Mouse (Mus musculus): ENCODE data around the gene Creb5. TPM values are rescaled to one million over a fixed set of nuclear protein-coding genes. Genes with fewer than 3 reads are reported as not detected.

The Creb5 gene
- polyA plus RNA-seq, 1 experiment from 2014 or later: 2.8 TPM

DNA sequence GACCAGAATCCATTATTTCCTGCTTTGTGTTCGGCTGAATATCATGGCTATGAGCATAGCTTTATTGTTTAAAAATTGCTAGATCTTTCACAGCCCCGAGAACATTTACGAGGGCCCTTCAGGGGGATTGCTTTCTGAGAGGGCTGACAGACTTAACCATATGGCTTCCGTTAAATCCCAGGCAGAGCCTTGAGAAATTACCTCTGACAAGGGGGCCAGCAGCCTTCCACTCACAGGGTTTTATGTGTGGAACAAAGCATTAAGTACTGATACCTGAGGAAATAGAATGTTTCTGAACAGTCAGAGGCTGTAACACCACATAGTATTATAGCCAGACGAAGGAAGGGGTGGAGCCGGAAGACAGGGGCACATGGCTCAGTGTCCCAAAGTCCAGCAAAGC lies 165.2 kb downstream of the Creb5 start:
- H3K4me2 ChIP-seq (replicated peaks; ENCODE audit: low read depth): no peak overlapping the region
- no peaks in the 10 kb centered on the region for H3K36me3 ChIP-seq (ENCODE audit: control insufficient read depth, insufficient read depth)
- no peak for ATAC-seq
- H3K4me3 ChIP-seq (ENCODE audit: low read depth, low read length): no peak overlapping the region
- WGBS: 44% methylated on average over 6 of the region's 6 CpGs
- no peaks in the 10 kb centered on the region for H3K9me3 ChIP-seq (ENCODE audit: control insufficient read depth)
- no peak overlapping the region for H3K9ac ChIP-seq (ENCODE audit: low read depth, low read length)
- TF ChIP-seq CTCF (IDR thresholded peaks at IDR 0.05; ENCODE audit: low read depth): no peak
- H3K27ac ChIP-seq (ENCODE audit: low read depth, low read length): no peak overlapping the region
- no peaks in the 10 kb centered on the region for H3K4me1 ChIP-seq (replicated peaks; ENCODE audit: control insufficient read depth, insufficient read depth, low read length)
- H3K27me3 ChIP-seq (replicated peaks; ENCODE audit: control insufficient read depth, insufficient read depth, low read length): no peaks in the 10 kb centered on the region

- Histone ChIP-seq H3K4me2 (replicated peaks; ENCODE audit: low read depth) (no peak overlapping the region), H3K4me3 (ENCODE audit: low read depth, low read length) (no peak overlapping the region), H3K9me3 (ENCODE audit: control insufficient read depth) (no peaks in the 10 kb centered on the region), H3K9ac (ENCODE audit: low read depth, low read length) (no peak overlapping the region), H3K4me1 (replicated peaks; ENCODE audit: control insufficient read depth, insufficient read depth, low read length) (no peaks in the 10 kb centered on the region), H3K27me3 (replicated peaks; ENCODE audit: control insufficient read depth, insufficient read depth, low read length) (no peaks in the 10 kb centered on the region), H3K27ac (ENCODE audit: low read depth, low read length) (no peak overlapping the region), H3K36me3 (ENCODE audit: control insufficient read depth, insufficient read depth) (no peaks in the 10 kb centered on the region)
- 65% methylated on average over 4 of the region's 4 CpGs for WGBS
- ATAC-seq: no peak
- no peak for TF ChIP-seq CTCF (IDR thresholded peaks at IDR 0.05; ENCODE audit: low read depth)
Measured at GRCm38 (mm10) chr6:53455442-53455841, 168.4 kb downstream of the Creb5 start.

GRCm38 (mm10) chr6:53456111-53456510 lies 169.0 kb downstream of the Creb5 start:
- 93% methylated on average over 5 of the region's 5 CpGs for WGBS
- no peaks in the 10 kb centered on the region for H3K36me3 ChIP-seq (ENCODE audit: control insufficient read depth, insufficient read depth)
- TF ChIP-seq CTCF (IDR thresholded peaks at IDR 0.05; ENCODE audit: low read depth): no peak
- no peaks in the 10 kb centered on the region for H3K9me3 ChIP-seq (ENCODE audit: control insufficient read depth)
- H3K4me3 ChIP-seq (ENCODE audit: low read depth, low read length): no peak overlapping the region
- H3K4me2 ChIP-seq (replicated peaks; ENCODE audit: low read depth): no peak overlapping the region
- no peak for ATAC-seq
- H3K27ac ChIP-seq (ENCODE audit: low read depth, low read length): no peak overlapping the region
- H3K4me1 ChIP-seq (replicated peaks; ENCODE audit: control insufficient read depth, insufficient read depth, low read length): no peaks in the 10 kb centered on the region
- no peaks in the 10 kb centered on the region for H3K27me3 ChIP-seq (replicated peaks; ENCODE audit: control insufficient read depth, insufficient read depth, low read length)
- H3K9ac ChIP-seq (ENCODE audit: low read depth, low read length): no peak overlapping the region

GRCm38 (mm10) chr6:53459995-53460747 lies 173.1 kb downstream of the Creb5 start:
- ATAC-seq: no peak
- Histone ChIP-seq H3K4me2 (replicated peaks; ENCODE audit: low read depth) (no peak overlapping the region), H3K4me1 (replicated peaks; ENCODE audit: control insufficient read depth, insufficient read depth, low read length) (no peaks in the 10 kb centered on the region), H3K36me3 (ENCODE audit: control insufficient read depth, insufficient read depth) (no peaks in the 10 kb centered on the region), H3K9me3 (ENCODE audit: control insufficient read depth) (no peaks in the 10 kb centered on the region), H3K27ac (ENCODE audit: low read depth, low read length) (no peak overlapping the region), H3K27me3 (replicated peaks; ENCODE audit: control insufficient read depth, insufficient read depth, low read length) (no peaks in the 10 kb centered on the region), H3K9ac (ENCODE audit: low read depth, low read length) (no peak overlapping the region), H3K4me3 (ENCODE audit: low read depth, low read length) (no peak overlapping the region)
- TF ChIP-seq CTCF (IDR thresholded peaks at IDR 0.05; ENCODE audit: low read depth): no peak
- 87% methylated on average over 6 of the region's 6 CpGs for WGBS

DNA sequence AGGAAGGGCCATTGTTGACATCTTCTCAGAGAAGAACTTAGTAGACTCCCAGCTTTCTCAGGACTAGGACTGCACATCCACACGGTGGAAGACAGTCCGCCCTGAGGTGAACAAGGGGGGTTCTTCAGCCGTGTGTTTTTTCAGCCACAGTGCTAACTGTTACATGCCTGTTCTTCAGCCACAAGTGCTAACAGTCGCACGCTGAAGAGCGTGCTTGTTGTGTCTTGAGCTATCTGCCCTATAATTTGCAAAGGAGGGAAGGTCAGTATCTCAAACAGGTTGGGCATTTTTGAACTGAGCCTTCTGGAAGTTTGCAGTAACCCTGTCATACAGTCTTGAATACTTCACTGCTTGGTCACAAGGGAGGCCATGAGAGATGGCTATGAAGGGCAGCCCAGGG lies 174.0 kb downstream of the Creb5 start:
- no peak for ATAC-seq
- Histone ChIP-seq H3K9me3 (ENCODE audit: control insufficient read depth) (no peaks in the 10 kb centered on the region), H3K4me3 (ENCODE audit: low read depth, low read length) (no peak overlapping the region), H3K27me3 (replicated peaks; ENCODE audit: control insufficient read depth, insufficient read depth, low read length) (no peaks in the 10 kb centered on the region), H3K4me2 (replicated peaks; ENCODE audit: low read depth) (no peak overlapping the region), H3K4me1 (replicated peaks; ENCODE audit: control insufficient read depth, insufficient read depth, low read length) (no peaks in the 10 kb centered on the region), H3K36me3 (ENCODE audit: control insufficient read depth, insufficient read depth) (no peaks in the 10 kb centered on the region), H3K9ac (ENCODE audit: low read depth, low read length) (no peak overlapping the region), H3K27ac (ENCODE audit: low read depth, low read length) (no peak overlapping the region)
- TF ChIP-seq CTCF (IDR thresholded peaks at IDR 0.05; ENCODE audit: low read depth): no peak
- WGBS: 92% methylated on average over 6 of the region's 6 CpGs

DNA sequence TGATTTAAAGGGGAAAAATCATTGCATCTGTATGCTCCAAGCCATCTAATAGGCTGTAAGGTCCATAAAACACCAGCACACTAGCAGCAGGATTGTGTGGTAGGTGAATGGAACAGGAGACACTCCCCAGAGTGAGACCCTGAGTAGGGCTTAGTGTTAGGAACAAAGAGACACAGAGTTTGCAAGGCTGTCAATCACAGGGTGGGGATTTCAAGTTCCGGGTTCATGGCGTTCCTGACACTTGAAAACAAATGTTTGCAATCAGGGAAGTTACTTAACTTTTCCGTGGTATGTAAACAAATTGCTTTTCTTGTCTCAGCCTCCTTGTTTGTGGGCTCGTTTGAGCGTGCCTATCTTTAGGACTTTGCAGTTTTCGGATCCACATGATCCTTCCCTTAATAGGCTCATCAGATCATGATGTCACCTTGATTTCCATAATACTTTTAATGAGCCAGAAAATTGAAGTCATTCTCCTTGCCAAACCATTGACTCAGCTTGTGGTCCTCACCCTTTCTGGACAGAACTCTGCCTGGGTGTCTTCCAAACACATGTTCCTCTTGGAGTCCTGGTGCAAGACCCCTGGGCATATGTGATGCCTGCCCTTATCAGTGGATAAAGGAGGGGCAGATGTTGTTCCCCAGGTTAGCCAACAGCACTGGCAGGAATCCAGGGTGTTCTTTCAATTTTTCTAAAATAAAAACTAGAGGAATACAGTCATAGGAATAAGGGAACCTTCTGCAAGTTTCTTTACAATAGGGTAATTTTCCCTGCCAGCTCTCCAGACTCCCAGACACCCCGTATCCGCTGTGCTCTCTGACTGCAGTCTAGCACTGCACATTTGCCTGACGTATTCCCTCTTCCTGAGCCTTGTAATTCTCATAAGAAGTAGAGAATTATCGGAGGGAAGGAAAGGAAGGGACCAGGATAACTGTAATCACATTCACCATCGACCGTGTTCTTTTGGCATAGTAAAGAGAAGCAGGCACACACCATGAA lies 175.0 kb downstream of the Creb5 start:
- Histone ChIP-seq H3K36me3 (ENCODE audit: control insufficient read depth, insufficient read depth) (no peaks in the 10 kb centered on the region), H3K4me3 (ENCODE audit: low read depth, low read length) (no peak overlapping the region), H3K4me1 (replicated peaks; ENCODE audit: control insufficient read depth, insufficient read depth, low read length) (no peaks in the 10 kb centered on the region), H3K9ac (ENCODE audit: low read depth, low read length) (no peak overlapping the region), H3K27me3 (replicated peaks; ENCODE audit: control insufficient read depth, insufficient read depth, low read length) (no peaks in the 10 kb centered on the region), H3K9me3 (ENCODE audit: control insufficient read depth) (no peaks in the 10 kb centered on the region), H3K4me2 (replicated peaks; ENCODE audit: low read depth) (no peak overlapping the region), H3K27ac (ENCODE audit: low read depth, low read length) (no peak overlapping the region)
- TF ChIP-seq CTCF (IDR thresholded peaks at IDR 0.05; ENCODE audit: low read depth): no peak
- WGBS: 53% methylated on average over 12 of the region's 12 CpGs
- no peak for ATAC-seq

Data from intestine, postnatal 0 days (tissue).